Mouse (Mus musculus) liver (tissue): ENCODE data around the gene Pex7.

Experiments
- DNase-seq: peaks from one replicate; pipeline ENCODE4 v3.0.0-alpha.2; 2020; ENCODE audit warnings: mixed read lengths

Pex7 gene

GRCm38 (mm10) chr10:19876669-19877068 lies 30.8 kb downstream of the Pex7 start:
- no peak for DNase-seq

- no peak for DNase-seq
Measured at GRCm38 (mm10) chr10:19875346-19875745, 32.1 kb downstream of the Pex7 start.

- DNase-seq: no peak
Measured at GRCm38 (mm10) chr10:19855597-19856306, 51.7 kb downstream of the Pex7 start.

- no peak for DNase-seq
Measured at GRCm38 (mm10) chr10:19853609-19854008, 53.9 kb downstream of the Pex7 start.

- DNase-seq: no peak
Measured at GRCm38 (mm10) chr10:19852776-19853175, 54.7 kb downstream of the Pex7 start.

- DNase-seq: no peak
Measured at GRCm38 (mm10) chr10:19850998-19851691, 56.3 kb downstream of the Pex7 start, which contains the start of gene Slc35d3. Gene Slc35d3 (minus strand): TSS chr10:19851459.

GRCm38 (mm10) chr10:19850544-19850997 lies 56.9 kb downstream of the Pex7 start:
- peak; percentile 18 for DNase-seq

- no peak for DNase-seq
Measured at GRCm38 (mm10) chr10:19849771-19850365, 57.6 kb downstream of the Pex7 start.

GRCm38 (mm10) chr10:19848928-19849770 lies 58.3 kb downstream of the Pex7 start:
- DNase-seq: no peak

GRCm38 (mm10) chr10:19839836-19840235 lies 67.7 kb downstream of the Pex7 start:
- no peak for DNase-seq

GRCm38 (mm10) chr10:19835887-19836710 lies 71.4 kb downstream of the Pex7 start:
- DNase-seq: no peak

- DNase-seq: no peak
Measured at GRCm38 (mm10) chr10:19834222-19834621, 73.3 kb downstream of the Pex7 start.

GRCm38 (mm10) chr10:19831072-19831849 lies 76.2 kb downstream of the Pex7 start:
- no peak for DNase-seq

- no peak for DNase-seq
Measured at GRCm38 (mm10) chr10:19820986-19821385, 86.5 kb downstream of the Pex7 start.

- DNase-seq: peak; percentile 12
Measured at GRCm38 (mm10) chr10:19818723-19819355, 88.7 kb downstream of the Pex7 start.

GRCm38 (mm10) chr10:19815371-19815770 lies 92.1 kb downstream of the Pex7 start:
- peak; percentile 46 for DNase-seq

GRCm38 (mm10) chr10:19811436-19812172 lies 95.9 kb downstream of the Pex7 start:
- DNase-seq: peak; percentile 20

- no peak for DNase-seq
Measured at GRCm38 (mm10) chr10:19804763-19805162, 102.7 kb downstream of the Pex7 start.
